Mouse (Mus musculus): ENCODE data around the gene Dffa.
A peak's percentile ranks its signal among the peaks of the same experiment; 100 is the strongest.

Gene Dffa

GRCm38 (mm10) chr4:149103875-149104561 is at the start of gene Dffa:
Dffa (plus strand) TSS chr4:149104146.
- peak; percentile 68 for DNase-seq (ENCODE audit: low read depth, low spot score)

DNA sequence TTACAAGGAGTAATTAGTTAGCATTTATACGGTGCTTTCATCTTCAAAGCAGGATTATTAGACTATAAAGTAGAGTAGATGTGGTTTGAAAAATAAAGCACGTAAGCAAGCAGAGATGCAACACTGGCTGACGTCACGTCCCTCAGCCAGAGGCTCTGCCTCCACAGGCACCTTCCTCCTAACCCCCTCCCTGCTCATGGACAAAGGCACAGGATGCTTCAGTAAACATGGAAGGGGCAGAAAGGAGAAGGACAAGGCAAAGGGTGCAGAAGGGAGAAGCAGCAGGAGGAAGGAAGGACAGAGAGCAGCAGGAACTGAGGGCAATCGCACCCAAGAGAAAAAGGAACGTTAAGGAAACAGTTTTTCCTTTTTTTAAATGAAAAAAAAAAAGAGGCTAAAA is 48.1 kb upstream of the Dffa start:
- DNase-seq (ENCODE audit: low read depth, low spot score): no peak

- no peak for DNase-seq (ENCODE audit: low read depth, low spot score)
Observed at GRCm38 (mm10) chr4:149056957-149057356, 47.0 kb upstream of the Dffa start.

GRCm38 (mm10) chr4:149057470-149057869 is 46.5 kb upstream of the Dffa start:
- DNase-seq (ENCODE audit: low read depth, low spot score): no peak

- no peak for DNase-seq (ENCODE audit: low read depth, low spot score)
Observed at GRCm38 (mm10) chr4:149058298-149058697, 45.6 kb upstream of the Dffa start.

- no peak for DNase-seq (ENCODE audit: low read depth, low spot score)
Observed at GRCm38 (mm10) chr4:149059713-149060112, 44.2 kb upstream of the Dffa start.

DNA sequence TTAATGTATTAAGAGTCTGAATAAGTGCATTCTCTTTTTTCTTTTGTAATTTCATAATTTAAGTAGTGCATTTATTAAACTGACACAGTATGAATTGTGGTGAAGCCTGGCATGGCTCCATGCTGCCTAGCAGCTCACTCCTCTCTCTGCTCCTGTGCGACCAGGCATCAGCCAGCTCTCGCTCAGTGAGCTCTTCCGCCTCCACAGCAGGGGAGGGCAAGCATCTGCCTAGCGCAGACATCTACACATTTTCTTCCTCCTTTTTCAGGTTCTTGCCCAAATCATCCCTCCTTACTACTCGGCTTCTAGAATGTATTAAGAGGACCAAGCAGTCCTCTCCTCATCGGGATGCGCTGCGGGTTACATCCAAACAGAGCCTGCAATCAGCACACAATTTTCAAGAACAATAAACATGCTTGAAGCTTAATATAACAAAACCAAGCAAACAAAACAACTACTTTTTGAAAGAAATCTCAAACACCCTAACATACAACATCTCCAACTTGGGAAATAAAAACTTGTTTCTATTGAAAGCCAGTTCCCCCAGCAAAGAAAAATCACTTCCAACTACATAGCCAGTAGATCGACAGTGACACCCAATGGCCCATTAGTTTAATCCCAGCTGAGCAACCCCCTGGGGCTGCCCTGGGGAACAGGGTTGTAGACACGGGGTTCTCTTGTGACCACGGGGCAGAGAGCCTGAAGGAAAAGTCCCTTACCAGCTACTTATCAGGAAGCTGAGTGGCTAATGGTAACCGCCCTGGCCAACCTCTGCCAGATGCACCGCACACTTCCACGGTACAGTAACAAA is 43.1 kb upstream of the Dffa start:
- DNase-seq (ENCODE audit: low read depth, low spot score): no peak

- DNase-seq (ENCODE audit: low read depth, low spot score): no peak
Observed at GRCm38 (mm10) chr4:149061432-149061718, 42.6 kb upstream of the Dffa start.

DNA sequence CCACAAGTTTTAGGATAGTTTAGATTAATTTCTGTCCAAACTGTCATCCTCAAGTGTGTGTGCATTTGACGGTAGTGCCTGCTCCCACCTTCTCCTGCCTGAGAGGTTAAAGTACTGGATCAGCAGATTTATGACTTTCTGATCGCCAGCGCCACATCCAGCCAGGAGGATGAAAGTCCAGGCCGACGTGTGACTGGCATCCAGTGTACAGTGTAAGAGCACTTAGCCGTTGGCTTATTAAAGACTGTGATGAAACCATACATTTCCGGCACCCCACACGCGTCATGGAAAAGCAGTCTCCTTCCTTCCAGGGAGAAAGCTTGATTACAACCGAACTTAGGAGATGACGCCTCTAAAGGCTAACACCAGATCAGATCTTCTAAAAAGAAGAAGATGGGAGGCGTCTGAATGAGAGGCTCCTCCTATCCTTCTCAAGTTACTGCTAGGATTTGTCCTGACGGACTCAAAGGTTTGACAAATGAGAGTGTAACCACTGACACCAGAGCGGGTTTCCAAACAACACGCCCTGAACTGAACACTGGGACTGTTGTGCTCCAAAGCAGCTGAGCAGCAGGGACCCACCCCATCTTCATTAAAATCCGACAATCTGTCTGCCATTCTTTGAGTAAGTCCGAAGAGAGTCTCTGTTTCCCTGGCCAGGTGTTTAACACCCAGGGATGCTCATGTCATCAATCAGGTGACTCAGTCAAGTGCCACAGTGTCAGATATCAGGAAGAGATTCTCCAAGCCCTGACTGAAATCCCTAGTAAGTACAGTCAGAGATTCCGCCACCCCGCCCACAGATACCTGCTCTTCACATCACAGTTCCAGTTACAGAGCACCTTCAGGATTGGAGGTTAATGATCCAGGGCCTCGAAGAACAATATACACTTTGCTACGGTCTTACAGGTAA is 41.3 kb upstream of the Dffa start:
- no peak for DNase-seq (ENCODE audit: low read depth, low spot score)

DNA sequence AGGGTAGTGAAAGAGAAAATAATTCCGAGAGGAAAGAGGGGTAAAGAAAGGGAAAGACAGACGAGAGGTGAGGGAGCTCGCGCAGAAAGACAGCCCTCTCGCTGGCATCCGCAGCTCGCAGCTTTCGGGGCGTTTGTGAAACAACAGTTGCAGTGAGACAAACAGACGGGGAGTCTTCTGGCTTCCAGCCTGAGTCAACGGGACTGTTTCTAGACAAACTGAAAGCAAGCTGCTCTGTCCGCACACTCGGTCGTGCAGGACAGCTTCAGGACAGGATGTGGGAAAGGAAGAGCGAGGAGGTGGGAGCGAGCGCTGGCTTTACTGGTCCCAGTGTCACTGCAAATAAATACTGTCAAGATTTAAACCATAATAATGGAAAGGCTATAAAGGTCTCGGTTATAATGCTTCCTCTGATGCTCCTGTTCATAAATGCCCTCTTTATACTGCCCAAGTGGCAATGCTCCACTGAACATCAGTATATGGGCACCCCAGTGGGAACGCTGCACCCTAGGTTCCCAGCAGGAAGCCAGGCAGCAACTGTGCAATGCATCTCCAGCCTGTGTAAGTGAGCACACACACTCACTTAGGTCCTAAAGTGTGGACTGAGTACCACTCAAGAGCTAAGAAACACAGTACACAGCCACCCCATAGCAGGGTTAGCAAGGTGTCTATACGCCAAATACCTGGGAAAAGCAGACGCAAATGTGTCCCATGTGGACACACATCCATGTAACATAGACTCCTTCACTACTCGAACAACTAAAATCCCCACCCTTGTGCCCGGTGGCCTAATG is 39.7 kb upstream of the Dffa start:
- no peak for DNase-seq (ENCODE audit: low read depth, low spot score)

DNA sequence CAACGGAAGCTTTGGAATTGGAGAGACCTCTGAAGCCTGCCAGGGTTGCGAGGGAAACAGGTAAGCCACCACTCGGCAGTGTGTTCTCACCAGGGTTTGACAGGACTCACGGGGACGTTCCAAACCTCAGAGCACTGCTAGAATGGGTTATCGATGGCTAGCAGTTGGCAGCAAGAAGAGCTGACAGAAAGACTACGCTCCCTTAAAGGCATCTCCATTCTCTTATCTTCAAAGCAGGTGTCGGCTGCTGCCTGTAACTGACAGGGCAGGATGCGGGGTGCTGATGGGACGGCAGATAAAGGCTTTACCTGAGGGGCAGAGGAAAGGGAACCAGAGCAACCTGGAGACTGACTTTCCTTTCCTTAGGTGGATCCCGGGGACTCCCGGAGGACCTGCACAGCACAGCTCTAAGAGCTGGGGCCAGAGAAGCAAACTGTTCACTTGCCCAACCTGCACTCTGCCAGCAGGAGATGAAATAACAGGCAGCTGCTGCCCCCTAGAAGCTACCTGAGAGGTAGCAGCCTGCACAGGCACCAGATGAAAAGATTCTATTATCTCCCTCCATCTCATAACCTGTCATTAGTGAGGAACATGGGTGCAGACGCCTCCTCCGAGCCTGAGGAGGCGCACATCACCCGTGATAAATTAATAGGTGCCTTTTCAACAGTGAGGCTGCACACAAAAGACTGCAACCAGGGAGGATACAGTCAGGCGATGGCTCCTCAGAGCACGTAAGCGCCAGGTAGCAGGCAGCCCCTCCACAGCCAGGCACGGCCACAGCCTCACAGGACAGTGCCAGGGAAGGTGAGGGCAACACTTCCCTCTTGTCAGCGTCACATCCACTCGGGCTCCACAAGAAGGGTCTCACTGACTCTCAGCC is 37.0 kb upstream of the Dffa start:
- no peak for DNase-seq (ENCODE audit: low read depth, low spot score)

GRCm38 (mm10) chr4:149075073-149075472 is 28.9 kb upstream of the Dffa start:
- no peak for DNase-seq (ENCODE audit: low read depth, low spot score)

- no peak for DNase-seq (ENCODE audit: low read depth, low spot score)
Observed at GRCm38 (mm10) chr4:149075871-149076575, 27.9 kb upstream of the Dffa start.

- no peak for DNase-seq (ENCODE audit: low read depth, low spot score)
Observed at GRCm38 (mm10) chr4:149078261-149078660, 25.7 kb upstream of the Dffa start.

GRCm38 (mm10) chr4:149079629-149080028 is 24.3 kb upstream of the Dffa start:
- no peak for DNase-seq (ENCODE audit: low read depth, low spot score)

GRCm38 (mm10) chr4:149080111-149080510 is 23.8 kb upstream of the Dffa start:
- DNase-seq (ENCODE audit: low read depth, low spot score): no peak

- DNase-seq (ENCODE audit: low read depth, low spot score): no peak
Observed at GRCm38 (mm10) chr4:149081528-149081927, 22.4 kb upstream of the Dffa start.

DNA sequence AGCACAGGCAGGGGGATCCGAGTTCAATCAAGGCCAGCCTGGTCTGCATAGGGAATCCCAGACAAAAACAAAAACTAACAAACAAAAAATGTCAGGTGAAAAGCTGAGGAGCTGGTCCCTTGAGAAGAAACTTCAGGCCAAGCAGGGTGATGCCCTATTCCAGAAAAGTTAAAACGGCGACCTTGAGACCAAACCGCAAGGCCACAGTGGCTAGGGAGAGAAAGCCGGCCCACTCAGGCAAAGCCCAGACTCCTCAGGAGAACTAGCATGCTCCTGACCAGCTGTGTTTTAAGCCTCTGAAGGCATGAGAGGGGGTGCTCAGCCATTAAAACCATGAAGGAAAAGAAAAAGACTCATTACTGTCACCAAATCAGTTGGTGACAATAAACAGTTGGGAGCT is 18.6 kb upstream of the Dffa start:
- no peak for DNase-seq (ENCODE audit: low read depth, low spot score)

DNA sequence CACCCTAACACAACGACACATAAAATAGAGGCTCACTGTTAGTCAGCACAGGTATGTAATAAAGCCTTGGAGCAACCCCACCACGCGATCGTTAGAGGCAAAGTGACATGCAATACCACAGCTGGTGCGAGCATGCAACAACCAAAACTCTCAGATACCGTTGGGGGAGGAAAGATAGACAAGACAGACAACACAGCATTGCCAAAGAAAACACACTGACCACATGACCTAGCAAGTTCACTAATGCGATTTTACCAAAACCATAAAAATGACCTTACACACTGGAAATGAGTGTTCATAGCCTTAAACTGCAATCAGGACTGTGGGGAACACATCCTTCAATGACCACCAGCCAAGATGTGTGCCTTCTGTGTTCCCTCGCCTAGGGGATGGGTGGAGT is 12.6 kb upstream of the Dffa start:
- DNase-seq (ENCODE audit: low read depth, low spot score): no peak

GRCm38 (mm10) chr4:149097956-149098355 is 6.0 kb upstream of the Dffa start:
- no peak for DNase-seq (ENCODE audit: low read depth, low spot score)

All from WW6 (cell line).